Mouse (Mus musculus): ENCODE measurements around the gene Wasf3.
"Not testable (repeated sequence)": the region's sequence is repeated elsewhere in the genome, so short reads cannot be mapped to it uniquely, and the experiment has no call there.

Gene Wasf3

DNA sequence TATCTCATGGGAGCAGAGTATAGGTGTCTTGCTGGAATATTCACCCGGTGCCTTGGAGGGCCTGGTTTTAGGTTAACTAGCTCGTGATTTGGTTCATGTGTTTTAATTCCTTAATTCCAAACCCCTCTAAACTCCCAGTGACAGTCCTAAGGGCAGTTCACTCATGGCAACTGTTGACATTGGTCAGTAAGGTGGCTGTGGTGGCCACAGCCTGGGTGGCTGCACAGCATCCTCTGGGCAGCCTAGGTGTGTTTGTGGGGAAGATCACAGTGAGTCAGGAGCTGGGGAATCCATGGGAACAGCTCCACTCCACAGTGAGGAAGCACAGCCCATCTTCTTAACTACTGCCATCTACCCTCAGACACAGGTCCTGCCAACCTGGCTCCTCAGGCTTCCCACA, 61.8 kb downstream of the Wasf3 start:
- DNase-seq (ENCODE audit: low spot score in 2 of 2), result no peak

DNA sequence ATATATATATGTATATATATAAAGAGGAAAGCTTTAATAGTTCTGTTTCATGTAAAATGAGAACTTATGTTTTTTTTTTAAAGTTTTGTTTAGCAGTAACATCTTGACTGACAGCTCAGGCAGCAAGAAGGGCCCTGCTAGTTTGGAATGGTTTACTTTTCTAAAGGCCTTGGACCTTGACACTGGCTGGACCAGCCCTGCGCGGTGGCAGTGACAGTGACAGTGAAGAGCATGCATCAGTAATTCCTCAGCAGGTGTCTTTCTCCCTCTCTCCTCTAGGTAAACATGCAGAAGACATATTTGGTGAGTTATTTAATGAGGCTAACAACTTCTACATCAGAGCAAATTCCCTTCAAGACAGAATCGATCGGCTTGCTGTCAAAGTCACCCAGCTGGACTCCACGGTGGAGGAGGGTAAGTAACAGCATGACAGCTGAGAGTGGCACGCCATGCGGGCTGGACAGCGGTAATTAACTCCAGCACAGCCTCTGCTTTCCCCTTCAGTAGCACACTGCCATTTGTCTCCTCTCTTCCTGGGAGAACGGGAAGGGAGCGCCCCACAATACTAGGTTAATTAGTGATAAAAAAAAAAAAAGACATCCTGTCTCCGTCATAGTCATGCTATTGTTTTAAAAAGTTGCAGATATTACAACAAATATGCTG, 66.9 kb downstream of the Wasf3 start:
- no peak for DNase-seq (ENCODE audit: low spot score in 2 of 2)

DNA sequence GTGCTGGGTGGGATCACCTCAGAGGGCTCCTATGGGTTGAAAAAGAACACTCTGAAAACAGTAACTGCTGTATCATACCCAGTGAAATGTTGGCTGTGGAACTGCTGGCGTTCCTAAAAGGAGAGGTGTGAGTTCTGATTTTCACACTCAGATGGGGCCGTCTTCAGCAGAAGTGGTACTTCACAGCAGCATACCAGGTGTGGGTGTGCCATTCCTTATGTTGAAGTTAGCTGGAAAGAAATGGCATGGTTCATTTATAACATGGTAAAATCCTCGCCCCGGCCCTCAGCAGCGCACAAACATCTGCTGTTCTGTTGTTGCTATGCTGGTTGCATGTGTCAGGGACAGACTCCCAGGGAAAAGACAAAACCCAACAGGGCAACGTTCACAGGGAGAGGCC, 68.8 kb downstream of the Wasf3 start:
- no peak for DNase-seq (ENCODE audit: low spot score in 2 of 2)

DNA sequence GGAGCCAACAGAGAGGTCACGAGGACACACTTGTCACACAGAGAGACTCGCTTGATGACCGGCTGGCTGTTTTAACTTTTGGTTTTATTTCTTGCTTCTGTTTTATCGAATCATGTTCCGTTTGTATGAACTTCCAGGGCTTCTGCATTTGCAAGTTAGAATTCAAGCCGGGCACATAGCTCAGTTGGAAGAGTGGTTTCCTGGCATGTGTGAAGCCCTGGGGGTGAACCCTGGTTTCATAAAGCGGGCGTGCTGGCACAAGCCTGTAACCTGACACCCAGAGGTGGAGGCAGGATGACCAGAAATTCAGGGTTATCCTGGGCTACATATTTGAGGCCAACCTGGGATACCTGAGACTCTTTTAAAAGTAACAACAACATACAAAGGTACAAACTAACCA, 76.8 kb downstream of the Wasf3 start:
- no peak for DNase-seq (ENCODE audit: low spot score in 2 of 2)

DNA sequence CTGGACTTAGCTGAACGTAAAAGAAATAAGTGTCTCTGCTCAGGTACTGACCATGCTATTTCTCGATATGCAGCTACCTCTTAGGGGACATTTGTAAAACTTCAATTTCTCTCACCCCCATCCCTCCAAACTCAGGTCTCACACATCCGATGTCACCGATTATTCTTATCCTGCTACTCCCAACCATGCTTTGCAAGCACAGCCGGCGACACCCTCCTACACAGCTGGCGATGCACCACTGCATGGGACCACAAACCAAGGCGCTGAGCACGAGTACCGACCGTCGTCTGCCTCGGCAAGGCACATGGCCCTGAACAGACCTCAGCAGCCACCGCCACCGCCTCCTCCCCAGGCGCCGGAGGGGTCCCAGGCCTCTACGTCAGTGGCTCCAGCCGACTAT, 81.9 kb downstream of the Wasf3 start:
- DNase-seq (ENCODE audit: low spot score in 2 of 2), result no peak

DNA sequence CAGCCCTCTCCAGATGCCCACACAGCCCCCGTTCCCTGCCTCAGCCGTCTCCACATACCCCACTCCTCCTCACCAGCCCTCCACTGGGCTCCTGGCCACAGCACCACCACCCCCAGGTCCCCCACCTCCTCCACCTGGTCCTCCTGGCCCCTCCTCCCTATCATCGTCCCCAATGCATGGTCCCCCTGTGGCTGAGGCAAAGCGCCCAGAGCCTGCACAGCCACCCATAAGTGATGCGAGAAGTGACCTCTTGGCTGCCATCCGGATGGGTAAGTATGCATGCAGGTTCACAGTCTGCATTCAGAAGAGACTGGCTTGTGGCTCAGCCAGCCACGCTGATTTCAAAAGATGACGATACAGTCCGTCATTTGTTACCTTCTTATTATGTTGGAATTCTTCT, 83.5 kb downstream of the Wasf3 start:
- no peak for DNase-seq (ENCODE audit: low spot score in 2 of 2)

DNA sequence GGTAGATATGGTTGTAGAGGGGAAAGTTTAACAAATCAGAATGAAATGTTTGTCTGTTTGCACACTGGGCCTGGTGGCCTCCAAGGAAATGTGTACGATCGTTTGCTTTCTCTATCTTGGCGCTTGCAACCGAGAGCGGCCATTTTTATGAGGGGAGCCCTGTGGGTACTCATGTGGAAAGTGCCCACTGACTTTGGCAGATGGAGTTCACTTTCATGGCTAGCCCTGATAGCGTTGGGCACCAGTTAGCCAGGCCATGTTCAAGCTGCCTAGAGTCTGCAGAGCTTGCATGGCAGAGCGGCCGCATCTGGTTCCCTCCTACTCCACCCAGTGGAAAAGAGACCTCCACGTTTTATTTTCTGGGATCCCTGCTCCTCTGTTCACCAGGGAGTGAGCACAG, 86.0 kb downstream of the Wasf3 start:
- DNase-seq (ENCODE audit: low spot score in 2 of 2), result no peak

DNA sequence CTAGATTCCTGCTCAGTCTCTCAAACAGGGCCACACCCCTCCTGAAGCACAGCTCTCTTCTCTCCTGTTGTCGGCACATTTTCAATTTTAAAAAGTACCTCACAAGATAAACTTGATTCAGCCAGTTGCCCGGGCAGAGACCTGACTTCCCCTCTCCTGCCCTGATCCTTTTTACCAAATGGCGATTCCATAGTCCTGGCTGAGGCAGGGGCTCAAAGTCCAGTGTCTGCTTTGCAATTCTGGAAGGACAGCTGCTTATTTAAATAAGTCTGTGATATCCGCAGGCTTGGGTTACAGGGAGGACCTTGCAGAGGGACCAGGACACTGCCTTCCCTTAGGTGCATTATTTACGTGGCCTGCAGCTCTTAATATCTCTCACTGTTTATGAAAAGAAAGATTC, 86.5 kb downstream of the Wasf3 start:
- DNase-seq (ENCODE audit: low spot score in 2 of 2), result no peak

DNA sequence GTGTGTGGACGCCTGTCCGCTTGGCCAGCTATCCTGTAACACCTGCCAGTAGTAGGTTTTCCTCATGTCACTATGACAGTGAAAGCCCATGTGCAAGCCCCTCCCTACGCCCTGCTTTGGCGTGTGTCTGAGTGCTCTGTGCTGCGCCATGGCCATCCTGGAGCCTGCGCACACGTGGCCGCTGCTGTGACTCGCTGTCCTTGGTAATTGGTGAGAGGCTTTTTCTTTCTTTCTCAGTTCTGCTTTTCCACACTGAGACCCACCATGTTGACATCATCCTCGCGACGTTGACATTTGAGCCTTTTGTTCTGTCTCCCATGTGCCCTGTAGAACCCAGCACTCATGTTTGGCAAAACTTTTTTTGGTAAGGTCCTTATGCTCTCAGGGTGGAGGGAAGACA, 87.0 kb downstream of the Wasf3 start:
- DNase-seq (ENCODE audit: low spot score in 2 of 2), result no peak

DNA sequence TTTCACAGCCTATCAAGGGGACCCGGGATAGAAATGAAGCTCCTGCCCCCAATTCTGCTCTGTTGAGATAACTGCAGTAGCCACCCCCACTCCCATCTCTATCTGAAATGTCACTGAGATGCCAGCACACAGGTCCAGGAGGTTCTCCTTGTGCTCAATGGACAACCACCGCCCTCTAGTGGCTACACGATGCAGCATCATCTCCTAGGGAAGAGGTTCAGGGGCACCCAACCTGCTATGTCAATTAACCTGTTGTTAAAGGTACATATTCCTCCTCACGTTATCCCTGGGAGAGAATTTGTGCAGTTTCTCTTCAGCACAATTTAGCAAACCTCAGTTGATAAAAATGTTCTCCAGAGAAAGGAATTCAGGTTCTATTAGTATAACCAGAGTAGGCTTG, 94.8 kb downstream of the Wasf3 start:
- DNase-seq (ENCODE audit: low spot score in 2 of 2), result not testable (repeated sequence)

DNA sequence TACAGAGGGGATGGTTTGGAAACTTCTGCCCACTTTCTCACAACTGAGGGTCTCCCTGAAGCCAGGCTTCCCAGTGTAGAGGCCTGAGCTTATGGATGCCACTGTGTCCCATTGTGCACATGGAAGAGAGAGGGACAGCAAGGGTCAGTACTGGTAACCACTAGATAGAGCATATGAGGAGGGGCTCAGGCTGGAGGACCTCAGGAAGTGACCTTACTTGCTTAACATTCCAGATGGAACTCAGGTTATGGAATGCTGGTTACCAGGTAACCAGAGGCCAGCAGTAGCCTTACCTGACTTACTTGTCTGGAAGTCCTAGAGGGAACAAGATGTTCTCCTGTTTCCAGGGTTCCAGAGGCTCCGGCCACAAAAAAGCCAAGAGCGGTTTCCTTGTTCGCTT, 96.9 kb downstream of the Wasf3 start, which contains the start of gene Gm6408:
Gene Gm6408, plus strand, starts transcription at position 301 of the 400 bp plus-strand sequence.
- DNase-seq (ENCODE audit: low spot score in 2 of 2), result not testable (repeated sequence)

DNA sequence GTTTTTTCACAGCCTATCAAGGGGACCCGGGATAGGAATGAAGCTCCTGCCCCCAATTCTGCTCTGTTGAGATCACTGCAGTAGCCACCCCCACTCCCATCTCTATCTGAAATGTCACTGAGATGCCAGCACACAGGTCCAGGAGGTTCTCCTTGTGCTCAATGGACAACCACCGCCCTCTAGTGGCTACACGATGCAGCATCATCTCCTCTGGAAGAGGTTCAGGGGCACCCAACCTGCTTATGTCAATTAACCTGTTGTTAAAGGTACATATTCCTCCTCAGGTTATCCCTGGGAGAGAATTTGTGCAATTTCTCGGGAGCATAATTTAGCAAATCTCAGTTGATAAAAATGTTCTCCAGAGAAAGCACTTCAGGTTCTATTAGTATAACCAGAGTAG, 104.2 kb downstream of the Wasf3 start:
- DNase-seq (ENCODE audit: low spot score in 2 of 2), result not testable (repeated sequence)

DNA sequence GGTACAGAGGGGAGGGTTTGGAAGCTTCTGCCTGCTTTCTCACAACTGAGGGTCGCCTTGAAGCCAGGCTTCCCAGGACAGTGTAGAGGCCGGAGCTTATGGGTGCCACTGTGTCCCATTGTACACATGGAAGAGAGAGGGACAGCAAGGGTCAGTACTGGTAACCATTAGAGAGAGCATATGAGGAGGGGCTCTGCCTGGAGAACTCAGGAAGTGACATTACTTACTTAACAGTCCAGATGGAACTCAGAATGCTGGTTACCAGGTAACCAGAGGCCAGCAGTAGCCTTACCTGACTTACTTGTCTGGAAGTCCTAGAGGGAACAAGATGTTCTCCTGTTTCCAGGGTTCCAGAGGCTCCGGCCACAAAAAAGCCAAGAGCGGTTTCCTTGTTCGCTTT, 106.3 kb downstream of the Wasf3 start, which contains the start of gene Gm6370:
Gene Gm6370, plus strand, starts transcription at position 301 of the 400 bp plus-strand sequence.
- not testable (repeated sequence) for DNase-seq (ENCODE audit: low spot score in 2 of 2)

DNA sequence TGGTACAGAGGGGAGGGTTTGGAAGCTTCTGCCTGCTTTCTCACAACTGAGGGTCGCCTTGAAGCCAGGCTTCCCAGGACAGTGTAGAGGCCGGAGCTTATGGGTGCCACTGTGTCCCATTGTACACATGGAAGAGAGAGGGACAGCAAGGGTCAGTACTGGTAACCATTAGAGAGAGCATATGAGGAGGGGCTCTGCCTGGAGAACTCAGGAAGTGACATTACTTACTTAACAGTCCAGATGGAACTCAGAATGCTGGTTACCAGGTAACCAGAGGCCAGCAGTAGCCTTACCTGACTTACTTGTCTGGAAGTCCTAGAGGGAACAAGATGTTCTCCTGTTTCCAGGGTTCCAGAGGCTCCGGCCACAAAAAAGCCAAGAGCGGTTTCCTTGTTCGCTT, 117.3 kb downstream of the Wasf3 start, which contains the start of gene 4930449I24Rik:
Gene 4930449I24Rik, plus strand, starts transcription at position 301 of the 400 bp plus-strand sequence.
- DNase-seq (ENCODE audit: low spot score in 2 of 2), result not testable (repeated sequence)

DNA sequence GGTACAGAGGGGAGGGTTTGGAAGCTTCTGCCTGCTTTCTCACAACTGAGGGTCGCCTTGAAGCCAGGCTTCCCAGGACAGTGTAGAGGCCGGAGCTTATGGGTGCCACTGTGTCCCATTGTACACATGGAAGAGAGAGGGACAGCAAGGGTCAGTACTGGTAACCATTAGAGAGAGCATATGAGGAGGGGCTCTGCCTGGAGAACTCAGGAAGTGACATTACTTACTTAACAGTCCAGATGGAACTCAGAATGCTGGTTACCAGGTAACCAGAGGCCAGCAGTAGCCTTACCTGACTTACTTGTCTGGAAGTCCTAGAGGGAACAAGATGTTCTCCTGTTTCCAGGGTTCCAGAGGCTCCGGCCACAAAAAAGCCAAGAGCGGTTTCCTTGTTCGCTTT, 129.0 kb downstream of the Wasf3 start, which contains the start of gene Gm3402:
Gene Gm3402, plus strand, starts transcription at position 301 of the 400 bp plus-strand sequence.
- not testable (repeated sequence) for DNase-seq (ENCODE audit: low spot score in 2 of 2)
